23 mouse cellular contexts compared by ENCODE assay signal in genomic region chr6:99658586-99658985, GRCm38 (mm10). TPM values are rescaled to one million over a fixed set of nuclear protein-coding genes. Genes with fewer than 3 reads are reported as not detected.
DNase-seq lines count a peak whose midpoint lies in the region; ATAC-seq lines count a peak whose summit lies in the region.
"Had no signal": no experiment of that assay in that cellular context is flagged by ENCODE, and none has a peak within 500 bp of the region (broad histone marks: within the 10 kb centered on the region; RNA-seq: fewer than 3 reads in every experiment).

No protein-coding gene starts in this region.

- H3K36me3 ChIP-seq in intestine, embryonic 16.5 days (ENCODE audit: control insufficient read depth, insufficient read depth, low read length), result no peaks in the 10 kb centered on the region
- no peaks in the 10 kb centered on the region for H3K36me3 ChIP-seq in hindbrain, embryonic 12.5 days
- H3K36me3 ChIP-seq in neural tube, embryonic 15.5 days, result no peaks in the 10 kb centered on the region
- H3K36me3 ChIP-seq: G1E; heart, embryonic 12.5 days; lung, embryonic 15.5 days; midbrain, embryonic 12.5 days; stomach, embryonic 15.5 days had no signal

- DNase-seq in CD4-positive helper T cell, adult 2 months (ENCODE audit: low read depth, low spot score), result peak; percentile 59
- peak; percentile 79 for DNase-seq in thymus, postnatal 14 days
- DNase-seq: cerebellum, adult 2 months; gastrocnemius, postnatal 36 days; heart, postnatal 36 days; kidney, adult 11 months; lung, postnatal 4 days; right cerebral cortex, postnatal 25 days had no signal

- H3K4me1 ChIP-seq in intestine, embryonic 16.5 days (ENCODE audit: control insufficient read depth, insufficient read depth, low read length), result peaks cover 6% of the 10 kb centered on the region
- peaks cover 21% of the 10 kb centered on the region for H3K4me1 ChIP-seq in hindbrain, embryonic 12.5 days
- peaks cover 4% of the 10 kb centered on the region; the same call in 1 of the 2 replicates for H3K4me1 ChIP-seq in neural tube, embryonic 15.5 days
- H3K4me1 ChIP-seq: stomach, embryonic 15.5 days had no signal

- no peak overlapping the region for H3K27ac ChIP-seq in intestine, embryonic 16.5 days (ENCODE audit: low read length)
- no peak overlapping the region for H3K27ac ChIP-seq in hindbrain, embryonic 12.5 days
- no peak overlapping the region for H3K27ac ChIP-seq in neural tube, embryonic 15.5 days (replicated peaks)
- H3K27ac ChIP-seq: kidney, postnatal 0 days; liver, embryonic 14.5 days; lung, embryonic 15.5 days; midbrain, embryonic 12.5 days; stomach, embryonic 15.5 days had no signal

- H3K9me3 ChIP-seq in intestine, embryonic 16.5 days (ENCODE audit: control insufficient read depth, low read length), result no peaks in the 10 kb centered on the region
- no peaks in the 10 kb centered on the region for H3K9me3 ChIP-seq in hindbrain, embryonic 12.5 days (replicated peaks)
- H3K9me3 ChIP-seq in neural tube, embryonic 15.5 days (replicated peaks), result no peaks in the 10 kb centered on the region
- H3K9me3 ChIP-seq: heart, embryonic 12.5 days; lung, embryonic 15.5 days; midbrain, embryonic 12.5 days; stomach, embryonic 15.5 days had no signal

- H3K4me2 ChIP-seq in intestine, embryonic 16.5 days (ENCODE audit: low read depth, low read length), result no peak overlapping the region
- no peak overlapping the region for H3K4me2 ChIP-seq in hindbrain, embryonic 12.5 days (replicated peaks)
- H3K4me2 ChIP-seq in neural tube, embryonic 15.5 days, result no peak overlapping the region
- H3K4me2 ChIP-seq: heart, embryonic 12.5 days; lung, embryonic 15.5 days; midbrain, embryonic 12.5 days; stomach, embryonic 15.5 days had no signal

- 84% methylated on average over 10 of the region's 10 CpGs for WGBS in intestine, embryonic 16.5 days
- 89% methylated on average over 10 of the region's 10 CpGs for WGBS in hindbrain, embryonic 12.5 days
- 82% methylated on average over 10 of the region's 10 CpGs for WGBS in neural tube, embryonic 15.5 days

- H3K9ac ChIP-seq in intestine, embryonic 16.5 days (ENCODE audit: low read depth, low read length), result no peak overlapping the region
- H3K9ac ChIP-seq in hindbrain, embryonic 12.5 days, result no peak overlapping the region
- no peak overlapping the region for H3K9ac ChIP-seq in neural tube, embryonic 15.5 days (replicated peaks)
- H3K9ac ChIP-seq: heart, embryonic 12.5 days; liver, embryonic 14.5 days; lung, embryonic 15.5 days; midbrain, embryonic 12.5 days; stomach, embryonic 15.5 days had no signal

- H3K4me3 ChIP-seq in intestine, embryonic 16.5 days (ENCODE audit: low read length), result no peak overlapping the region
- no peak overlapping the region for H3K4me3 ChIP-seq in hindbrain, embryonic 12.5 days
- H3K4me3 ChIP-seq in neural tube, embryonic 15.5 days (replicated peaks), result no peak overlapping the region
- H3K4me3 ChIP-seq: erythroblast, embryonic 14.5 days; heart, embryonic 12.5 days; lung, embryonic 15.5 days; midbrain, embryonic 12.5 days; stomach, embryonic 15.5 days had no signal

- peak; percentile 27 for ATAC-seq in activated CD4-positive, CD25-positive, alpha-beta regulatory T cell, adult 4 months
- peak; percentile 52 for ATAC-seq in megakaryocyte progenitor cell, adult 5-6 weeks (replicated peaks; ENCODE audit: poor library complexity)
- no peak for ATAC-seq in intestine, embryonic 16.5 days
- no peak for ATAC-seq in hindbrain, embryonic 12.5 days (ENCODE audit: low FRiP score)
- ATAC-seq in neural tube, embryonic 15.5 days (ENCODE audit: low FRiP score), result no peak
- ATAC-seq: forebrain, embryonic 14.5 days; hindbrain, embryonic 16.5 days had no signal

- H3K27me3 ChIP-seq in intestine, embryonic 16.5 days (replicated peaks; ENCODE audit: control insufficient read depth, insufficient read depth, low read length), result no peaks in the 10 kb centered on the region
- peaks cover under 1% of the 10 kb centered on the region; the same call in 1 of the 2 replicates for H3K27me3 ChIP-seq in hindbrain, embryonic 12.5 days
- H3K27me3 ChIP-seq in neural tube, embryonic 15.5 days (replicated peaks), result 0 out of 2 replicates have a peak, but pooled peaks cover 7% of the 10 kb centered on the region
- H3K27me3 ChIP-seq: lung, embryonic 15.5 days; midbrain, embryonic 12.5 days; stomach, embryonic 15.5 days had no signal

RNA-seq across cellular contexts. Expression of gene Eif4e3, which starts 8.0 kb away (rescaled TPM):
- polyA plus RNA-seq in activated CD4-positive, CD25-positive, alpha-beta regulatory T cell, adult 4 months (2017; shearing (Covaris generic)), result 10 to 100 TPM; 33.8 to 35.1 TPM
- 19.4 and 23.6 TPM in 2 replicates for total RNA-seq in megakaryocyte progenitor cell, adult 5-6 weeks (2015)
- total RNA-seq in megakaryocyte progenitor cell, adult 5-6 weeks (2017), result 19.8 and 20.8 TPM in 2 replicates
- 9.0 and 10.1 TPM in 2 replicates for polyA plus RNA-seq in intestine, embryonic 16.5 days (2015; fragmentation: Nextera tagmentation; extraction: Ambion mirVana)
- 11.0 and 11.2 TPM in 2 replicates for polyA plus RNA-seq in hindbrain, embryonic 12.5 days (2016; fragmentation: Nextera tagmentation; extraction: Ambion mirVana)
- polyA plus RNA-seq in neural tube, embryonic 15.5 days (2015; fragmentation: Nextera tagmentation; extraction: Ambion mirVana), result 7.0 and 9.2 TPM in 2 replicates
- total RNA-seq: G1E had no signal
- polyA plus RNA-seq: erythroblast, embryonic 14.5 days; G1E had no signal

RNA-seq across cellular contexts. Expression of gene Gm20696, which starts 8.0 kb away (rescaled TPM):
- 10 to 100 TPM; 11.9 to 13.1 TPM for polyA plus RNA-seq in activated CD4-positive, CD25-positive, alpha-beta regulatory T cell, adult 4 months (2017; shearing (Covaris generic))
- 5.9 and 11.8 TPM in 2 replicates for total RNA-seq in megakaryocyte progenitor cell, adult 5-6 weeks (2015)
- 2.7 and 3.5 TPM in 2 replicates for total RNA-seq in megakaryocyte progenitor cell, adult 5-6 weeks (2017)
- polyA plus RNA-seq in intestine, embryonic 16.5 days (2015; fragmentation: Nextera tagmentation; extraction: Ambion mirVana), result 1.7 and 2.4 TPM in 2 replicates
- polyA plus RNA-seq in hindbrain, embryonic 12.5 days (2016; fragmentation: Nextera tagmentation; extraction: Ambion mirVana), result 4.4 and 4.6 TPM in 2 replicates
- 2.3 and 2.7 TPM in 2 replicates for polyA plus RNA-seq in neural tube, embryonic 15.5 days (2015; fragmentation: Nextera tagmentation; extraction: Ambion mirVana)
- polyA plus RNA-seq: erythroblast, embryonic 14.5 days; G1E had no signal

RNA-seq across cellular contexts. Expression of gene Gpr27, which starts 33.9 kb away (rescaled TPM):
- polyA plus RNA-seq in activated CD4-positive, CD25-positive, alpha-beta regulatory T cell, adult 4 months (2017; shearing (Covaris generic)), result not detected
- 0.10 TPM in 1 of 2 replicates, not detected in the other for total RNA-seq in megakaryocyte progenitor cell, adult 5-6 weeks (2015)
- total RNA-seq in megakaryocyte progenitor cell, adult 5-6 weeks (2017), result not detected in 2 replicates
- polyA plus RNA-seq in intestine, embryonic 16.5 days (2015; fragmentation: Nextera tagmentation; extraction: Ambion mirVana), result 1.2 TPM in 2 replicates
- 7.8 and 10.2 TPM in 2 replicates for polyA plus RNA-seq in hindbrain, embryonic 12.5 days (2016; fragmentation: Nextera tagmentation; extraction: Ambion mirVana)
- polyA plus RNA-seq in neural tube, embryonic 15.5 days (2015; fragmentation: Nextera tagmentation; extraction: Ambion mirVana), result 15.8 and 20.7 TPM in 2 replicates
- polyA plus RNA-seq: erythroblast, embryonic 14.5 days; G1E had no signal

Comparison
In these comparisons a context has a peak if more than half of its experiments do, and no peak if none do; other contexts are left out.
1. ATAC-seq: peak in activated CD4-positive, CD25-positive, alpha-beta regulatory T cell, adult 4 months (single experiment) and megakaryocyte progenitor cell, adult 5-6 weeks (single experiment); none in intestine, embryonic 16.5 days (single experiment), hindbrain, embryonic 12.5 days (single experiment) and neural tube, embryonic 15.5 days (single experiment).